Mouse (Mus musculus) heart, adult 2 months (tissue): ENCODE measurements around the gene Cep128.

Experiments
- EP300 ChIP-seq: fragments of 200-500 bp; IDR thresholded peaks from 2 replicates; pipeline ENCODE4 v1.6.1; 2011; ENCODE audit warnings: low read depth, low read length, control low read depth; ENCODE audit not compliant: insufficient read depth
- POLR2A ChIP-seq: fragments of 200-500 bp; IDR thresholded peaks from 2 replicates; pipeline ENCODE4 v1.6.1; 2011; ENCODE audit warnings: mild to moderate bottlenecking, low read depth, low read length, control low read depth; ENCODE audit not compliant: insufficient read depth

DNA sequence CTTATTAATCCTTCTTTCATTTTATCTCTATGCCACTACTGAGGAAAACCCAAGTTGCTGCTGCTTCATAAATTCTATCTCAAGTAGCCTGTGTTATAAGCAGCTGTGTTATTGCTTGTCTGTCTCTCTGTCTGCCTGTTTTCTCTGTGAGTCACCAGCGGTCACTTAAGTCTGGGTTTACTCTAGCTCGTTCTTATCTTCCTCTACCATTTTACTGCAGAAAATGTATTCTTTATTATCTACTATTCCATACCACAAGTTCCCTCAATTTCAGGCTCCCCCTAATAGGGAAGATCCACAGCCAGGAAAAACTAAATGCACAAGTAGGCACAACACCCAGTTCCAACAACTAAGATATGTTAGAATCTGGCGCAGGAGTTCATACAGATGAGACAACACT lies 178.7 kb downstream of the Cep128 start:
- TF ChIP-seq POLR2A, result no peak
- TF ChIP-seq EP300, result no peak
